Mouse (Mus musculus) E14TG2a.4 (cell line): ENCODE data around the gene Slc39a7.

Experiments
- CTCF ChIP-seq: conservative IDR thresholded peaks from 2 replicates; pipeline ENCODE4 v1.5.1; 2014; ENCODE audit warnings: low read length
- POU5F1 ChIP-seq: IDR thresholded peaks from 2 replicates; pipeline ENCODE4 v1.6.1; 2014; ENCODE audit warnings: low read length, borderline replicate concordance

GRCm38 (mm10) chr17:34030861-34031326, 588 bp downstream of the Slc39a7 start:
- no peak for TF ChIP-seq CTCF
- TF ChIP-seq POU5F1 = no peak
